Mouse (Mus musculus) liver, embryonic 14.5 days (tissue): Measurements from ENCODE around the gene 4933406M09Rik. TPM values are rescaled to one million over a fixed set of nuclear protein-coding genes. Genes with fewer than 3 reads are reported as not detected.

Source experiments
- ATAC-seq: fragments of 200-750 bp; cut with Nextera tagmentation; 2 replicates; pipeline ENCODE4 v1.8.0; 2017; ENCODE audit warnings: moderate number of reproducible peaks, mild to moderate bottlenecking, moderate library complexity; ENCODE audit not compliant: insufficient read depth
- DNase-seq, 3 experiments: peaks; one replicate each; pipeline ENCODE4 v3.0.0-alpha.2; 2012 to 2013; ENCODE audit warnings: low read depth in 3 of 3, low spot score in 3 of 3
- H3K27ac ChIP-seq: fragments of 300-500 bp; sonication (generic); 2 replicates; pipeline ENCODE4 v1.5.1; 2014; ENCODE audit warnings: moderate library complexity, mild to moderate bottlenecking, control low read depth, inconsistent platforms
- H3K27me3 ChIP-seq: fragments of 300-500 bp; sonication (generic); 2 replicates; pipeline ENCODE4 v1.6.1; 2014; ENCODE audit warnings: mild to moderate bottlenecking, low read length, moderate library complexity; ENCODE audit not compliant: control insufficient read depth, insufficient read depth
- H3K36me3 ChIP-seq: fragments of 300-500 bp; sonication (generic); replicated peaks from 2 replicates; pipeline ENCODE4 v1.6.1; 2014; ENCODE audit warnings: low read depth; ENCODE audit not compliant: control insufficient read depth, insufficient read depth
- H3K4me1 ChIP-seq, 2 experiments: fragments of 200-500 bp in 1 of 2; fragments of 300-500 bp in 1 of 2; sonication (generic) in 1 of 2; replicated peaks; 2 replicates each; pipeline ENCODE4 v1.6.1; 2012 to 2014; ENCODE audit warnings: antibody characterized with exemption in 1 of 2, inconsistent platforms in 1 of 2, low read length in 1 of 2; ENCODE audit not compliant: control insufficient read depth in 2 of 2, insufficient read depth in 2 of 2
- H3K4me2 ChIP-seq: fragments of 300-500 bp; sonication (generic); 2 replicates; pipeline ENCODE4 v1.6.1; 2014; ENCODE audit warnings: low read depth, mild to moderate bottlenecking, control low read depth, moderate library complexity
- H3K4me3 ChIP-seq, 2 experiments: fragments of 200-500 bp in 1 of 2; fragments of 300-500 bp in 1 of 2; sonication (generic) in 1 of 2; 2 replicates each; pipeline ENCODE4 v1.5.1; 2012 to 2014; ENCODE audit warnings: low read depth in 2 of 2, low read length in 2 of 2, mild to moderate bottlenecking in 2 of 2, control low read depth in 1 of 2, inconsistent platforms in 1 of 2, moderate library complexity in 1 of 2; ENCODE audit not compliant: insufficient read depth in 1 of 2
- H3K9ac ChIP-seq: fragments of 300-500 bp; sonication (generic); replicated peaks from 2 replicates; pipeline ENCODE4 v1.6.1; 2014; ENCODE audit warnings: mild to moderate bottlenecking, control low read depth, moderate library complexity
- H3K9me3 ChIP-seq: fragments of 300-500 bp; sonication (generic); 2 replicates; pipeline ENCODE4 v1.6.1; 2016; ENCODE audit warnings: low read length, mixed read lengths; ENCODE audit not compliant: control insufficient read depth
- CTCF ChIP-seq: IDR thresholded peaks from 2 replicates; pipeline ENCODE4 v1.5.1; 2016; ENCODE audit warnings: antibody characterized with exemption, low read depth, control low read depth
- EP300 ChIP-seq: IDR thresholded peaks from 2 replicates; pipeline ENCODE4 v1.6.1; 2016; ENCODE audit warnings: antibody characterized with exemption, low read depth
- WGBS: fragments of 180-500 bp; shearing (Covaris S2); extraction: QIAGEN DNeasy Blood & Tissue Kit; methylation state at CpG from one replicate; pipeline ENCODE4 v1.1.7; 2014; ENCODE audit not compliant: insufficient replicate concordance; 5-methylcytosine and 5-hydroxymethylcytosine counted together
- polyA plus RNA-seq, 2 experiments: library from polyadenylated mRNA; depleted of rRNA in 1 of 2; stranded (reverse) in 1 of 2; unstranded in 1 of 2; fragments of >200 nt; fragmentation: Nextera tagmentation in 1 of 2; extraction: Ambion mirVana in 1 of 2; gene quantifications; 2 replicates each; pipeline versions ENCODE4 v1.2.1 to v1.2.3; 2012 to 2014

Gene 4933406M09Rik
- polyA plus RNA-seq, 2 experiments = not detected

GRCm38 (mm10) chr1:134423911-134424310 lies 38.2 kb downstream of the 4933406M09Rik start:
- H3K4me3 ChIP-seq = peak overlapping the region in 1 of 2 experiments; percentile 18; a peak in 1 of 4 replicates
- DNase-seq (peak in 2 of 3 experiments; percentile 49 to 54), ATAC-seq (peak; percentile 70)
- 33% methylated on average over 10 of the region's 10 CpGs for WGBS
- peak overlapping the region; percentile 60 for H3K4me2 ChIP-seq
- no peaks in the 10 kb centered on the region for H3K27me3 ChIP-seq
- H3K27ac ChIP-seq = peak overlapping the region; percentile 93
- H3K9ac ChIP-seq = no peak overlapping the region; the same call in 1 of the 2 replicates
- H3K9me3 ChIP-seq = no peaks in the 10 kb centered on the region
- peaks cover 57% of the 10 kb centered on the region for H3K36me3 ChIP-seq
- peaks cover 77 to 81% of the 10 kb centered on the region in 2 experiments for H3K4me1 ChIP-seq
- TF ChIP-seq EP300 (no peak), CTCF (no peak)

GRCm38 (mm10) chr1:134426289-134426688 lies 40.5 kb downstream of the 4933406M09Rik start:
- H3K4me3 ChIP-seq = peak overlapping the region in 1 of 2 experiments; percentile 42; a peak in 3 of 4 replicates
- peak overlapping the region; percentile 96 for H3K27ac ChIP-seq
- WGBS = 17% methylated on average over 5 of the region's 5 CpGs
- ATAC-seq (peak; percentile 99), DNase-seq (peak; percentile 93 to 98 (median 93))
- peaks cover 53 to 57% of the 10 kb centered on the region in 2 experiments for H3K4me1 ChIP-seq
- no peaks in the 10 kb centered on the region for H3K9me3 ChIP-seq
- TF ChIP-seq CTCF (peak; percentile 38), EP300 (peak; percentile 98)
- H3K36me3 ChIP-seq = peaks cover 79% of the 10 kb centered on the region
- H3K9ac ChIP-seq = peak overlapping the region; percentile 62
- H3K4me2 ChIP-seq = peak overlapping the region; percentile 78
- H3K27me3 ChIP-seq = no peaks in the 10 kb centered on the region

GRCm38 (mm10) chr1:134433002-134433401 lies 47.3 kb downstream of the 4933406M09Rik start:
- no peak for DNase-seq
- peaks cover 6 to 12% of the 10 kb centered on the region in 2 experiments; a peak in 3 of 4 replicates for H3K4me1 ChIP-seq
- no peaks in the 10 kb centered on the region for H3K9me3 ChIP-seq
- no peak overlapping the region for H3K9ac ChIP-seq
- no peak for ATAC-seq
- peaks cover 55% of the 10 kb centered on the region for H3K36me3 ChIP-seq
- TF ChIP-seq CTCF (no peak), EP300 (no peak)
- H3K4me3 ChIP-seq = no peak overlapping the region
- H3K4me2 ChIP-seq = no peak overlapping the region
- no peaks in the 10 kb centered on the region for H3K27me3 ChIP-seq
- no peak overlapping the region for H3K27ac ChIP-seq
- WGBS = 78% methylated on average over 10 of the region's 10 CpGs

GRCm38 (mm10) chr1:134433473-134433872 lies 47.7 kb downstream of the 4933406M09Rik start:
- Histone ChIP-seq H3K27ac (no peak overlapping the region), H3K27me3 (no peaks in the 10 kb centered on the region), H3K4me1 (peaks cover 6 to 12% of the 10 kb centered on the region in 2 experiments; a peak in 3 of 4 replicates), H3K9ac (no peak overlapping the region), H3K4me2 (no peak overlapping the region), H3K9me3 (no peaks in the 10 kb centered on the region), H3K36me3 (peaks cover 50% of the 10 kb centered on the region), H3K4me3 (no peak overlapping the region)
- TF ChIP-seq CTCF (no peak), EP300 (no peak)
- no peak for DNase-seq
- ATAC-seq = 0 out of 2 replicates have a peak, but pooled peaks have one; percentile 17
- 85% methylated on average over 4 of the region's 4 CpGs for WGBS

DNA sequence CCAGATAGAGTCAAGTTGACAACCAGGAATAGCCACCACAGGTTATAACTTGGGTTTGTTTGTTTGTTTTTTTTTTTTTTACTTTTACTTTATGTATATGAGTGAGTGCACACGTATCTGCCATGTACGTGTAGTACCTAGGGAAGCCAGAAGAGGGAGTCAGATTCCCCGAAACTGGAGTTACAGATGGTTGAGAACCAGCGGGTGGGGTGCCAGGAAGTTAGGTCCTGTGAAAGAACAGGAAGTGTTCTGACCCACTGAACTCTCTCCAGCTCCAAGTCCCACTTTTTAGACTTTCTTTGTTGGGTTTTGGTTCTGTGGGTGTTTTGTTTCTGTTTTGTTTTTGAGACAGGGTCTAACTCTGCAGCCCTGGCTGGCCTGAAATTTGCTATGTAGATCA lies 49.7 kb downstream of the 4933406M09Rik start:
- peak; percentile 80 for TF ChIP-seq CTCF
- 0 out of 2 replicates have a peak, but pooled peaks have one; percentile 11 for TF ChIP-seq EP300
- Histone ChIP-seq H3K9me3 (no peaks in the 10 kb centered on the region), H3K4me2 (peak overlapping the region; percentile 18; the same call in 1 of the 2 replicates), H3K27ac (no peak overlapping the region), H3K9ac (no peak overlapping the region), H3K4me1 (peaks cover 6 to 12% of the 10 kb centered on the region in 2 experiments; a peak in 3 of 4 replicates), H3K4me3 (peak overlapping the region in 1 of 2 experiments; percentile 21; a peak in 1 of 4 replicates), H3K36me3 (peaks cover 32% of the 10 kb centered on the region), H3K27me3 (no peaks in the 10 kb centered on the region)
- ATAC-seq = peak; percentile 22; the same call in 1 of the 2 replicates
- peak in 2 of 3 experiments; percentile 59 to 61 for DNase-seq
- 24% methylated on average over 4 of the region's 4 CpGs for WGBS
